Mouse (Mus musculus) limb, embryonic 14.5 days (tissue): ENCODE measurements around the gene Zbtb8os. TPM values are rescaled to one million over a fixed set of nuclear protein-coding genes. Genes with fewer than 3 reads are reported as not detected.

Experiments used
- ATAC-seq: fragments of 200-750 bp; cut with Nextera tagmentation; 2 replicates; pipeline ENCODE4 v1.8.0; 2017; ENCODE audit warnings: low read depth, moderate number of reproducible peaks, moderate TSS enrichment; ENCODE audit not compliant: low FRiP score
- DNase-seq: peaks from one replicate; pipeline ENCODE4 v3.0.0-alpha.2; 2015; ENCODE audit warnings: low spot score
- H3K27ac ChIP-seq: fragments of 300-500 bp; sonication (generic); replicated peaks from 2 replicates; pipeline ENCODE4 v1.5.1; 2014; ENCODE audit warnings: low read depth, mild to moderate bottlenecking, low read length, moderate library complexity, mixed read lengths
- H3K27me3 ChIP-seq: fragments of 300-500 bp; sonication (generic); 2 replicates; pipeline ENCODE4 v1.6.1; 2014; ENCODE audit warnings: low read length, mixed read lengths; ENCODE audit not compliant: control insufficient read depth, insufficient read depth
- H3K36me3 ChIP-seq: fragments of 300-500 bp; sonication (generic); 2 replicates; pipeline ENCODE4 v1.6.1; 2014; ENCODE audit warnings: mild to moderate bottlenecking, low read length, moderate library complexity, mixed read lengths; ENCODE audit not compliant: control insufficient read depth, insufficient read depth
- H3K4me1 ChIP-seq: fragments of 300-500 bp; sonication (generic); 2 replicates; pipeline ENCODE4 v1.6.1; 2014; ENCODE audit warnings: antibody characterized with exemption, low read length, mixed read lengths; ENCODE audit not compliant: control insufficient read depth, insufficient read depth
- H3K4me2 ChIP-seq: fragments of 300-500 bp; sonication (generic); replicated peaks from 2 replicates; pipeline ENCODE4 v1.6.1; 2014; ENCODE audit warnings: low read depth, mild to moderate bottlenecking, low read length, moderate library complexity; ENCODE audit not compliant: severe bottlenecking
- H3K4me3 ChIP-seq: fragments of 300-500 bp; sonication (generic); replicated peaks from 2 replicates; pipeline ENCODE4 v1.5.1; 2014; ENCODE audit warnings: low read length
- H3K9ac ChIP-seq: fragments of 300-500 bp; sonication (generic); 2 replicates; pipeline ENCODE4 v1.6.1; 2014; ENCODE audit warnings: mild to moderate bottlenecking, low read depth, low read length, moderate library complexity; ENCODE audit not compliant: severe bottlenecking
- H3K9me3 ChIP-seq: fragments of 300-500 bp; sonication (generic); 2 replicates; pipeline ENCODE4 v1.6.1; 2016; ENCODE audit warnings: low read length; ENCODE audit not compliant: control insufficient read depth
- POLR2A ChIP-seq: fragments of 200-500 bp; IDR thresholded peaks from 2 replicates; pipeline ENCODE4 v1.8.0; 2012; ENCODE audit warnings: inconsistent platforms, mild to moderate bottlenecking, moderate library complexity, borderline replicate concordance; ENCODE audit not compliant: insufficient read depth, insufficient read length; ENCODE audit errors: extremely low read depth
- WGBS: fragments of 180-500 bp; shearing (Covaris S2); extraction: QIAGEN DNeasy Blood & Tissue Kit; methylation state at CpG from one replicate; pipeline ENCODE4 v1.1.7; 2014; 5-methylcytosine and 5-hydroxymethylcytosine counted together
- polyA plus RNA-seq, 2 experiments: library from polyadenylated mRNA; depleted of rRNA in 1 of 2; stranded (reverse) in 1 of 2; unstranded in 1 of 2; fragments of >200 nt; fragmentation: Nextera tagmentation in 1 of 2; extraction: Ambion mirVana in 1 of 2; gene quantifications; 2 replicates each; pipeline versions ENCODE4 v1.2.1 to v1.2.3; 2012 to 2014

Gene Zbtb8os
- polyA plus RNA-seq, 2 experiments = 36.6 to 44.4 TPM

- no peak for TF ChIP-seq POLR2A
- Histone ChIP-seq H3K4me2 (no peak overlapping the region), H3K27ac (no peak overlapping the region), H3K4me3 (no peak overlapping the region), H3K36me3 (no peaks in the 10 kb centered on the region), H3K4me1 (no peaks in the 10 kb centered on the region), H3K9ac (no peak overlapping the region), H3K27me3 (no peaks in the 10 kb centered on the region), H3K9me3 (no peaks in the 10 kb centered on the region)
- WGBS = 91% methylated on average over 8 of the region's 8 CpGs
- ATAC-seq (no peak), DNase-seq (no peak)
Measured at GRCm38 (mm10) chr4:129386269-129386946, 50.9 kb downstream of the Zbtb8os start.

DNA sequence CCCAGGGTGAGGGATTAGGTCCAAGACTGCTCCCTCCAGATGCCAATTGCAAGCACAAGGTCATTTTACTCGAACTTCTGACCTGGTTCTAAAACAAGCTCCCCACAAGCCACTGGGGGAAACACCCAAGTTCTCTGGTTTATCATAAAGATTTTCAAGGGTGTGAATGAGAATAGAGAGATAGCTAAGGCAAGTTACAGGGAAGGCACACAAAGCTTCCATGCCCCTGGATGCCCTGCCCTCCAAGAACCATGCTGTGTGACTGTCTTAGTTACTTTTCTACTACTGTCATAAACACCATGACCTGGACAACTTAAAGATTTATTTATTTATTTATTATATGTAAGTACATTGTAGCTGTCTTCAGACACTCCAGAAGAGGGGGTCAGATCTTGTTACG lies 51.5 kb downstream of the Zbtb8os start:
- H3K27ac ChIP-seq = no peak overlapping the region
- no peaks in the 10 kb centered on the region for H3K27me3 ChIP-seq
- WGBS = 59% methylated on average over 1 of the region's 2 CpGs
- no peak overlapping the region for H3K9ac ChIP-seq
- ATAC-seq = no peak
- H3K36me3 ChIP-seq = no peaks in the 10 kb centered on the region
- no peaks in the 10 kb centered on the region for H3K9me3 ChIP-seq
- H3K4me3 ChIP-seq = no peak overlapping the region
- H3K4me1 ChIP-seq = no peaks in the 10 kb centered on the region
- DNase-seq = no peak
- H3K4me2 ChIP-seq = no peak overlapping the region
- no peak for TF ChIP-seq POLR2A

DNA sequence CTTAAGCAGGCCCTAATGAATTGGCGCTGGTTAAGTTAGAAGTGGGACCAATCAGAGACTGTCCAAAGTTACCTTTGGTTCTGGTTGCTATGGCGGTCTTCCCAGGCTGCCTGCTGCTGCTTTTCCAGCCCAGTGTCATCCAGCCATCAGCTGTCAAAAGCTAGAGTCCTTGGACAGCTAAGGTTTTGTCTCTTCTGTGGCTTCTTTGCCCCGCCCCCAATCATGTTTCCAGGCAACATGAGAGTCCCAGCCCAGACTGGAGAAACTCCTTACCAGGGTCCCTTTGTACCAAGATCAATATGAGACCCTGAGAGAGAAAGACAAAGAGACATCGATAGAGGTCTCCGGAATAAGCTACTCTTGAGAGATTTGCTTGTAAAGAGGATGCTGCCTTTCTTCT lies 52.9 kb downstream of the Zbtb8os start:
- DNase-seq = no peak
- Histone ChIP-seq H3K4me3 (no peak overlapping the region), H3K27me3 (no peaks in the 10 kb centered on the region), H3K9ac (no peak overlapping the region), H3K9me3 (no peaks in the 10 kb centered on the region), H3K4me2 (no peak overlapping the region), H3K4me1 (no peaks in the 10 kb centered on the region), H3K27ac (no peak overlapping the region), H3K36me3 (no peaks in the 10 kb centered on the region)
- WGBS = 80% methylated on average over 5 of the region's 5 CpGs
- ATAC-seq = no peak
- TF ChIP-seq POLR2A = no peak

GRCm38 (mm10) chr4:129390216-129390743 lies 54.8 kb downstream of the Zbtb8os start:
- no peaks in the 10 kb centered on the region for H3K27me3 ChIP-seq
- H3K9me3 ChIP-seq = no peaks in the 10 kb centered on the region
- no peak for TF ChIP-seq POLR2A
- H3K9ac ChIP-seq = no peak overlapping the region
- no peak overlapping the region for H3K27ac ChIP-seq
- H3K4me2 ChIP-seq = no peak overlapping the region
- ATAC-seq (no peak), DNase-seq (no peak)
- H3K4me3 ChIP-seq = no peak overlapping the region
- 85% methylated on average over 13 of the region's 14 CpGs for WGBS
- no peaks in the 10 kb centered on the region for H3K36me3 ChIP-seq
- H3K4me1 ChIP-seq = no peaks in the 10 kb centered on the region

GRCm38 (mm10) chr4:129390936-129391557 lies 55.6 kb downstream of the Zbtb8os start:
- no peak for DNase-seq
- H3K27me3 ChIP-seq = no peaks in the 10 kb centered on the region
- no peak overlapping the region for H3K4me3 ChIP-seq
- no peak for TF ChIP-seq POLR2A
- no peak overlapping the region for H3K27ac ChIP-seq
- H3K4me1 ChIP-seq = no peaks in the 10 kb centered on the region
- H3K9me3 ChIP-seq = no peaks in the 10 kb centered on the region
- no peaks in the 10 kb centered on the region for H3K36me3 ChIP-seq
- no peak overlapping the region for H3K9ac ChIP-seq
- ATAC-seq = no peak
- no peak overlapping the region for H3K4me2 ChIP-seq
- 85% methylated on average over 7 of the region's 7 CpGs for WGBS
